Mouse (Mus musculus) macrophage (primary cell): Measurements from ENCODE around the gene Cic. TPM values are rescaled to one million over a fixed set of nuclear protein-coding genes. Genes with fewer than 3 reads are reported as not detected.

Experiments used
- H3K27ac ChIP-seq: fragments of 350-480 bp; formaldehyde crosslinking; 2 replicates; pipeline ENCODE4 v1.9.0; 2021
- H3K36me3 ChIP-seq: fragments of 350-480 bp; formaldehyde crosslinking; 2 replicates; pipeline ENCODE4 v1.9.0; 2021; ENCODE audit errors: inconsistent target
- H3K4me3 ChIP-seq: fragments of 350-480 bp; formaldehyde crosslinking; 2 replicates; pipeline ENCODE4 v1.9.0; 2021; ENCODE audit errors: inconsistent target
- H3K79me2 ChIP-seq: fragments of 350-480 bp; formaldehyde crosslinking; 2 replicates; pipeline ENCODE4 v1.9.0; 2021; ENCODE audit errors: inconsistent target
- WGBS: methylation state at CpG from one replicate; pipeline ENCODE4 v1.1.7; 2026; ENCODE audit warnings: inconsistent platforms; ENCODE audit not compliant: missing documents; 5-methylcytosine and 5-hydroxymethylcytosine counted together
- polyA plus RNA-seq: library from polyadenylated mRNA; stranded (reverse); fragments of 250-400 nt; gene quantifications from 3 replicates; pipeline ENCODE4 v1.2.4, GENCODE M21; 2018; ENCODE audit warnings: inconsistent platforms

Gene Cic
- polyA plus RNA-seq, 1 experiment from 2014 or later = 139 TPM

DNA sequence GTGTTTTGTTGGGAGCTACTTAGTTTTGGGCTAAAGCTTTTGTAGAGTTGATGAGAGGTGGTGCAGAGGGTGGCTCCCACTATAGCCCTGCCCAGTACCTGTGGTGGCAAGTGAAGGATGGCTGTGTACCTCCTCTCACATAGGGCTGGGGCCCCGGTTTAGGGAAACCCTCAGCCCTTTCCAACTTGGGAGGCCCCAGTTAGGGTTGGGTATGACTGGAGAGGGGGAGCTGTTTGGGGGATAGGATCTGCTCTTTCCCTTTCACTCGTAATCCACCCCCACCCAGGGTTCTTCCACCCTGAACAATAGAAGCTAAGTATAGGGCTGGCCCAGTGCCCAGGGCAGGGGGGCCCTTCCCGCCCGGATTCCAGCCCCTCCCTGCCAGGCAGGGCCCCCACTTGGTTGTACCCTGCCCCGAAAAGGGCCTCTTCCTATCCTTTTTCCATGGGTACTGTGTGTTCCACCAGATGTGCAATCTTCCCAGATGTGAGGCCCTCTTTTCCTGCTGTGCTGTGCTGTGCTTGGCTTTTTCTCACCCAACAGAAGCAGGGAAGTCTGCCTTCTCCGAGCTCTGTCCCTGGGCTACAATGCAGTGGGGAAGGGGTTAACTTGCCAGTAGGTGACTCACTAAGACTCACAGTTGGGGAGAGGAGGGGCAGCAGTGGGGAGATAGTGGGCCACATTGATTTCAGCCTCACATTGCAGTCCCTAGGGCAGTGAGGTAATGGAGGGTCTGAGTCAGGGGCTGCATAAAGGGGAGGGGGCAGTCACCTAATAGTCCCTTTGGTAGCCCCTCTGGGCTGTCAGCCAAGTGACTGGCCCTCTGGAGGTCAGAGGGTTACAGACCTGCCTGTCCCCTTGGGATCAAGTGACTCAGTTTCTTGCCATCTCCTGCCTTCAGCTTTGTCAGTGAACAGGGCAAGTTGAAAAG is 12.6 kb downstream of the Cic start:
- H3K27ac ChIP-seq = peak overlapping the region; percentile 95
- H3K79me2 ChIP-seq = peaks cover 65% of the 10 kb centered on the region
- WGBS = 2% methylated on average over 6 of the region's 6 CpGs

GRCm38 (mm10) chr7:25281166-25281733 is 13.7 kb downstream of the Cic start:
- Histone ChIP-seq H3K79me2 (peaks cover 65% of the 10 kb centered on the region), H3K36me3 (peaks cover 15% of the 10 kb centered on the region), H3K27ac (peak overlapping the region; percentile 95), H3K4me3 (no peak overlapping the region; the same call in 1 of the 2 replicates)
- 36% methylated on average over 12 of the region's 12 CpGs for WGBS

More for the DNA sequence above, 12.6 kb downstream of the Cic start:
- Histone ChIP-seq H3K4me3 (peak overlapping the region; percentile 41), H3K36me3 (peaks cover 4% of the 10 kb centered on the region; the same call in 1 of the 2 replicates)

DNA sequence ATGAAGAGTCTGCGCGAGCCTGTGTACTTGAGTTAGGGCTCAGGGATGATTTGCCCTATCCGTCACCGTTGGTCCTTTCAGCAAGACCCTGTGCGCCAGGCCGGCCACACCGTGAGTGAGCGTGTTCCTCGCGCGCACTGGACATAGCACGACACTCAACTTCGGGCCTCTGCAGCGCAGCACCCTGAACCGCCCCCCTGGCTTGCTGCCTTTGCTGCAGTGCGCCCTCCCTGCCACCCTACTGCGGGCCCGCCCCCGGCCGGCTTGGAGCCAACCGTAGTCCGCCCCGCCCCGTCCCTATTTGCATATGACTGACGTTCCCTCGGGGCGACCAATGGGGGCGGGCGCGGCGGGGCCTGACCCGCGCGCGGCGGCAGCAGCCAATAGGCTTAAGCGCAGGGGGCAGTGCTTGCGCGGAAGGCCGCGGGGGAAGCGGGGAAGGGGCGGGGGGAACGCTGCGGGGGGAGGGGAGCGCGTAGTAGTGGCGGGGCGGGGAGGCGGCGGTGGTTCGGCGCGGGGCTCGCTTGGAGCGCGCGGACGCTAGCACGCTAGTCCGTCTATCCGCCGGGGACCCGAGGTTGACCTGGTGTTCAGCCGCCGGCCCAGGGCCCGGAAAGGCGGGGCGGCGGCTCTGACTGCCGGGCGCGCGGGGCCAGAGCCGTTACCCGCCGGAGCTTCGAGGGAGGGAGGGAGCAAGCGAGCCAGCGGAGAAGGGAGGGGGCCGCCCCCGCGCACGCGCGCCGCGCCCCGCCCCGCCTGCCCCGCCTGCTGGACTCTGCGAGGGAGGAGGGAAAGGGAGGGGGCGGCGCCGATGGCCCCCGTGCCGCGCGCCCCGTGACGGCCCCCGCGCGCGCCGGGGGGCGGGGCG is 14.5 kb downstream of the Cic start:
- H3K27ac ChIP-seq = peak overlapping the region; percentile 95
- peaks cover 23% of the 10 kb centered on the region for H3K36me3 ChIP-seq
- no peak overlapping the region; the same call in 1 of the 2 replicates for H3K4me3 ChIP-seq
- 1% methylated on average over 74 of the region's 108 CpGs for WGBS
- peaks cover 67% of the 10 kb centered on the region for H3K79me2 ChIP-seq

GRCm38 (mm10) chr7:25282731-25283211 is 15.3 kb downstream of the Cic start:
- Histone ChIP-seq H3K27ac (peak overlapping the region; percentile 81), H3K79me2 (peaks cover 64% of the 10 kb centered on the region), H3K36me3 (peaks cover 31% of the 10 kb centered on the region), H3K4me3 (peak overlapping the region; percentile 87)
- WGBS = 2% methylated on average over 31 of the region's 36 CpGs

GRCm38 (mm10) chr7:25283637-25284036 is 16.1 kb downstream of the Cic start:
- Histone ChIP-seq H3K27ac (peak overlapping the region; percentile 81), H3K36me3 (peaks cover 39% of the 10 kb centered on the region), H3K4me3 (peak overlapping the region; percentile 87), H3K79me2 (peaks cover 64% of the 10 kb centered on the region)
- WGBS = 2% methylated on average over 5 of the region's 5 CpGs

GRCm38 (mm10) chr7:25284171-25284570 is 16.7 kb downstream of the Cic start:
- WGBS = 31% methylated on average over 2 of the region's 2 CpGs
- Histone ChIP-seq H3K36me3 (peaks cover 45% of the 10 kb centered on the region), H3K79me2 (peaks cover 64% of the 10 kb centered on the region), H3K4me3 (peak overlapping the region; percentile 87), H3K27ac (peak overlapping the region; percentile 81)

DNA sequence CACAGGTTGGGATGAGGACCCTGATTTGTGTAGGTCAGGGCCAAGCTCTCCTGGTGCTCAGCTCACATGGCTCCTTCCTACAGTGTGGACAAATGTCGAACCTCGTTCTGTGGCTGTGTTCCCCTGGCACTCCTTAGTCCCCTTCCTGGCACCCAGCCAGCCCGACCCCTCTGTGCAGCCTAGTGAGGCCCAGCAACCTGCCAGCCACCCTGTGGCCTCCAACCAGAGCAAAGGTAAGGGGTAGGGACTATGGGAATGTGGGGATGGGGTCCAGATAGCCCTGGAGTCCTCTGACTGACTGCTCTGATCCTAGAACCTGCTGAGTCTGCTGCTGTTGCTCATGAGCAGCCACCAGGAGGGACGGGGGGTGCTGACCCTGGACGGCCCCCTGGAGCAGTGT is 17.3 kb downstream of the Cic start:
- no peak overlapping the region for H3K4me3 ChIP-seq
- 77% methylated on average over 5 of the region's 5 CpGs for WGBS

DNA sequence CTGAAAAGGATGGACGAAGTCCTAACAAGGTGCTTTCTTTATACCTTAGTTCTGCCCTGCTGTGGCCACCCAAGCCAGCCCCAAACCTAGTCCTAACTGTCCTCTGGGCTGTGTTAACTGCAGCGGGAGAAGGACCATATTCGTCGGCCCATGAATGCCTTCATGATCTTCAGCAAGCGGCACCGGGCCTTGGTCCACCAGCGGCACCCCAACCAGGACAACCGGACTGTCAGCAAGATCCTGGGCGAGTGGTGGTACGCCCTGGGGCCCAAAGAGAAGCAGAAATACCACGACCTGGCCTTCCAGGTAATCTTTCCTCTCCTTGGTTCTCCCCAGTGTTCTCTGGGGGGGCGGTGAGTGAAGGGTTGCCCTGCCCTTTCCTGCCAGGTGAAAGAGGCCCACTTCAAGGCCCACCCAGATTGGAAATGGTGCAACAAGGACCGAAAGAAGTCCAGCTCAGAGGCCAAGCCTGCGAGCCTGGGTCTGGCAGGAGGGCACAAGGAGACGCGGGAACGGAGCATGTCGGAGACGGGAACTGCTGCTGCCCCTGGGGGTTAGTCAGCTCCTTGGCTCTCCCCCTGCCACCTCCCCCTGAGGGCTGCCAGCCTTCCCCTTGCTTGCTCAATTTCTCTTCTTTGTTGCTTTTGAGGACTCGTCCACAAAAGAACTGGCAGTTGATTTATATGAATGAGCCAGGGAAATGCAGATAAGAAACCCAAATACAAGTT is 18.2 kb downstream of the Cic start:
- Histone ChIP-seq H3K79me2 (peaks cover 53% of the 10 kb centered on the region), H3K36me3 (peaks cover 59% of the 10 kb centered on the region), H3K4me3 (no peak overlapping the region), H3K27ac (no peak overlapping the region)
- 91% methylated on average over 19 of the region's 20 CpGs for WGBS

More for the DNA sequence above, 17.3 kb downstream of the Cic start:
- Histone ChIP-seq H3K36me3 (peaks cover 50% of the 10 kb centered on the region), H3K79me2 (peaks cover 62% of the 10 kb centered on the region), H3K27ac (no peak overlapping the region)

DNA sequence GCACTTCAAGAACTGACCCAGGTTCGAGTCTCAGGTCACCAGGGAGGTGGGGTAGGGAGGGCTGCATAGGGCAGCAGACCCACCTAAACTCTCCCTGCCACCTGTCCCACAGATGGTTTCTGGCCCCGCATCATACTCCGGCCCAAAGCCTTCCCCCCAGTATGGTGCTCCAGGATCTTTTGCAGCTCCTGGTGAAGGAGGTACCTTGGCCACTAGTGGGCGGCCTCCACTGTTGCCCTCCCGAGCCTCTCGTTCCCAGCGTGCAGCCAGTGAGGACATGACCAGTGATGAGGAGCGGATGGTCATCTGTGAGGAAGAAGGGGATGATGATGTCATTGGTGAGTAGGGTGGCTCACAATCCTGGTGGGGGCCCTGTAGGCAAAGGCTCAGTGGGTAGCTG is 19.5 kb downstream of the Cic start:
- Histone ChIP-seq H3K4me3 (no peak overlapping the region), H3K36me3 (peaks cover 68% of the 10 kb centered on the region), H3K79me2 (peaks cover 44% of the 10 kb centered on the region), H3K27ac (no peak overlapping the region)
- WGBS = 86% methylated on average over 5 of the region's 8 CpGs

DNA sequence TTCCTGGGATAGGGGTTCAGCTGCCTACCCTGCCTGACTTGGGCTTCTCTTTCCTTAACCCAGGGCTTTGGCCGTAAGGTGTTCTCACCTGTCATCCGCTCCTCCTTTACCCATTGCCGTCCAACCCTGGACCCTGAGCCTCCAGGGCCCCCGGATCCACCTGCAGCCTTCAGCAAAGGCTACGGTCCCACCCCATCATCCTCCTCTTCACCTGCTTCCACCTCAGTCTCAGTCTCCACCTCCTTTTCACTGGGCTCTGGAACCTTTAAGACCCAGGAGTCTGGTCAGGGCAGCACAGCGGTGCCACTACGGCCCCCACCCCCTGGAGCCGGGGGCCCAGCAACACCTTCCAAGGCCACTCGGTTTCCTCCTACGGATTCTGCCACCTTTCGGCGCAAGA is 20.5 kb downstream of the Cic start:
- H3K36me3 ChIP-seq = peaks cover 78% of the 10 kb centered on the region
- no peak overlapping the region for H3K4me3 ChIP-seq
- WGBS = 98% methylated on average over 12 of the region's 12 CpGs
- peaks cover 40% of the 10 kb centered on the region for H3K79me2 ChIP-seq
- H3K27ac ChIP-seq = no peak overlapping the region

DNA sequence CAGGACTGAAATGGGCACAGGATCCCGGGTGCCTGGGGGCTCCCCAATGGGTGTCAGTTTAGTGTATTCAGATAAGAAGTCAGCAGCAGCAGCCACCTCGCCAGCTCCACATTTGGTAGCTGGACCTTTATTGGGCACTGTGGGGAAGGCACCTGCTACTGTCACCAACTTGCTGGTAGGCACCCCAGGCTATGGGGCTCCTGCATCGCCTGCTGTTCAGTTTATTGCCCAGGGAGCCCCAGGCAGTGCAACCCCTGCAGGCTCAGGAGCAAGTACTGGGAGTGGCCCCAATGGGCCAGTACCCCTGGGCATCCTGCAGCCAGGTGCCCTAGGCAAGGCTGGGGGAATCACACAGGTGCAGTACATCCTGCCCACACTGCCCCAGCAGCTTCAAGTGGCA is 21.2 kb downstream of the Cic start:
- 97% methylated on average over 3 of the region's 3 CpGs for WGBS
- H3K36me3 ChIP-seq = peaks cover 82% of the 10 kb centered on the region
- H3K27ac ChIP-seq = no peak overlapping the region
- peaks cover 33% of the 10 kb centered on the region for H3K79me2 ChIP-seq
- H3K4me3 ChIP-seq = no peak overlapping the region

DNA sequence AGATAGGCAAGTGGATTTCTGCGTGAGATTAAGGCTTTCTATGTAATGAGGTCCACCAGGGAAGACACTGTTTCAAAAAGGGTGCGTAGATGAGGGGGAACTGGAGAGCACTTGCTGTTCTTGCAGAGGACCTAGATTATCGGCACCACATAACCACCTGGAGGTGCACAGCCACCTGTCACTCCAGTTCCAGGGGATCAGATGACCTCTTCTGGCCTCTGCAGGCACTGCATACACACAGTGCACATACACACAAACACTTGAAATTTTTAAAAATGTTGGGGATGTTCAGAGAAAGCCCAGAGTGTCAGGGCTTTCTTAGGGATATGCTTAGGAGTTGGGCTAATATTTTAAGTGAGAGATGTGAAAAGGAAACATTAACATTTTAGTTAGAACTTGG is 22.4 kb downstream of the Cic start:
- Histone ChIP-seq H3K27ac (no peak overlapping the region), H3K79me2 (peaks cover 21% of the 10 kb centered on the region), H3K36me3 (peaks cover 83% of the 10 kb centered on the region), H3K4me3 (no peak overlapping the region)
- WGBS = 95% methylated on average over 3 of the region's 3 CpGs

- no peak overlapping the region for H3K4me3 ChIP-seq
- peaks cover 78% of the 10 kb centered on the region for H3K36me3 ChIP-seq
- peaks cover 16% of the 10 kb centered on the region; the same call in 1 of the 2 replicates for H3K79me2 ChIP-seq
- 100% methylated on average over 1 of the region's 1 CpGs for WGBS
- no peak overlapping the region for H3K27ac ChIP-seq
Measured at GRCm38 (mm10) chr7:25290463-25290862, 23.0 kb downstream of the Cic start.

- no peak overlapping the region for H3K4me3 ChIP-seq
- no peak overlapping the region for H3K27ac ChIP-seq
- peaks cover 73% of the 10 kb centered on the region for H3K36me3 ChIP-seq
- WGBS = 97% methylated on average over 2 of the region's 2 CpGs
- H3K79me2 ChIP-seq = peaks cover 11% of the 10 kb centered on the region; the same call in 1 of the 2 replicates
Measured at GRCm38 (mm10) chr7:25290911-25291310, 23.4 kb downstream of the Cic start.
